Mouse (Mus musculus) midbrain, embryonic 12.5 days (tissue): ENCODE measurements at regions not wholly inside any gene's neighbourhood (a gene's known extent, or its start where the extent isn't known, plus 50 kb on each side); places are given as distances from the start of the nearest gene placed in this dataset.

ENCODE experiments used
- ATAC-seq: fragments of 200-750 bp; cut with Nextera tagmentation; 2 replicates; pipeline ENCODE4 v1.8.0; 2017; ENCODE audit warnings: low read depth, moderate TSS enrichment, moderate library complexity; ENCODE audit not compliant: low FRiP score
- H3K27ac ChIP-seq: fragments of 300-500 bp; sonication (generic); replicated peaks from 2 replicates; pipeline ENCODE4 v1.5.1; 2016; ENCODE audit warnings: mild to moderate bottlenecking
- H3K27me3 ChIP-seq: fragments of 300-500 bp; sonication (generic); 2 replicates; pipeline ENCODE4 v1.6.1; 2016; ENCODE audit warnings: mild to moderate bottlenecking
- H3K36me3 ChIP-seq: fragments of 300-500 bp; sonication (generic); 2 replicates; pipeline ENCODE4 v1.6.1; 2016
- H3K4me1 ChIP-seq: fragments of 300-500 bp; sonication (generic); 2 replicates; pipeline ENCODE4 v1.6.1; 2016
- H3K4me2 ChIP-seq: fragments of 300-500 bp; sonication (generic); replicated peaks from 2 replicates; pipeline ENCODE4 v1.6.1; 2016; ENCODE audit warnings: mild to moderate bottlenecking, moderate library complexity
- H3K4me3 ChIP-seq: fragments of 300-500 bp; sonication (generic); 2 replicates; pipeline ENCODE4 v1.5.1; 2016; ENCODE audit warnings: mild to moderate bottlenecking
- H3K9ac ChIP-seq: fragments of 300-500 bp; sonication (generic); replicated peaks from 2 replicates; pipeline ENCODE4 v1.6.1; 2016; ENCODE audit warnings: mild to moderate bottlenecking, moderate library complexity
- H3K9me3 ChIP-seq: fragments of 300-500 bp; sonication (generic); 2 replicates; pipeline ENCODE4 v1.6.1; 2016; ENCODE audit warnings: mild to moderate bottlenecking
- WGBS: fragments of 180-500 bp; shearing (Covaris S2); methylation state at CpG from one replicate; pipeline ENCODE4 v1.1.7; 2016; 5-methylcytosine and 5-hydroxymethylcytosine counted together

- no peaks in the 10 kb centered on the region for H3K9me3 ChIP-seq
- H3K4me3 ChIP-seq = no peak overlapping the region
- H3K9ac ChIP-seq = no peak overlapping the region
- peaks cover 4% of the 10 kb centered on the region; the same call in 1 of the 2 replicates for H3K4me1 ChIP-seq
- H3K4me2 ChIP-seq = no peak overlapping the region
- 0 out of 2 replicates have a peak, but pooled peaks cover 12% of the 10 kb centered on the region for H3K27me3 ChIP-seq
- no peak for ATAC-seq
- no peaks in the 10 kb centered on the region for H3K36me3 ChIP-seq
- H3K27ac ChIP-seq = no peak overlapping the region
- WGBS = 79% methylated on average over 3 of the region's 3 CpGs
Observed at GRCm38 (mm10) chr1:89296691-89297090, 157.9 kb upstream of the Agap1 start.

- Histone ChIP-seq H3K36me3 (no peaks in the 10 kb centered on the region), H3K4me1 (peaks cover 9% of the 10 kb centered on the region; the same call in 1 of the 2 replicates), H3K9me3 (no peaks in the 10 kb centered on the region), H3K27me3 (0 out of 2 replicates have a peak, but pooled peaks cover 12% of the 10 kb centered on the region), H3K4me3 (no peak overlapping the region), H3K9ac (no peak overlapping the region), H3K4me2 (no peak overlapping the region), H3K27ac (no peak overlapping the region)
- 90% methylated on average over 11 of the region's 11 CpGs for WGBS
- ATAC-seq = no peak
Observed at GRCm38 (mm10) chr1:89297766-89298165, 156.8 kb upstream of the Agap1 start.

DNA sequence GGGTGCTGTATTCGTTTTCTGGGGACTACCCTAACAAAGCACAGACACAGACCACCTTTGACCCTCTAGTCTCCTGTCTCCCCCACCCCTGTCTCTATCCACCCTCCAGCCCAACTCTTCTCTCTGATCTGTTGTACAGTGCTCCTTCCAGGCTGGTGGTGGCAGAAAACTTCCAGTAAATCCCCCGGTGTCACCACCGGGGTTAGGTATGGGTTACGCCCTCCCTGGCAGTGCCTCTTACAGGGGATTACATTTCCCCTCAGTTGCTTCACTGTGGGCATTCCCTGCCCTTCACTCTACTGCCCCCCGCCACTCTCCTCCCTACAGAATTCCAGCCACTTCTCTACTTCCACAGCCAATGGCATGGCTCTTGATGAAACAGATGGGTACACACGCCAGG is 153.5 kb upstream of the Agap1 start:
- no peak overlapping the region for H3K9ac ChIP-seq
- 0 out of 2 replicates have a peak, but pooled peaks cover 12% of the 10 kb centered on the region for H3K27me3 ChIP-seq
- no peak overlapping the region for H3K4me2 ChIP-seq
- 93% methylated on average over 6 of the region's 6 CpGs for WGBS
- H3K36me3 ChIP-seq = no peaks in the 10 kb centered on the region
- H3K4me1 ChIP-seq = peaks cover 9% of the 10 kb centered on the region; the same call in 1 of the 2 replicates
- no peak overlapping the region for H3K27ac ChIP-seq
- no peak overlapping the region for H3K4me3 ChIP-seq
- peaks cover 1% of the 10 kb centered on the region; the same call in 1 of the 2 replicates for H3K9me3 ChIP-seq
- no peak for ATAC-seq

DNA sequence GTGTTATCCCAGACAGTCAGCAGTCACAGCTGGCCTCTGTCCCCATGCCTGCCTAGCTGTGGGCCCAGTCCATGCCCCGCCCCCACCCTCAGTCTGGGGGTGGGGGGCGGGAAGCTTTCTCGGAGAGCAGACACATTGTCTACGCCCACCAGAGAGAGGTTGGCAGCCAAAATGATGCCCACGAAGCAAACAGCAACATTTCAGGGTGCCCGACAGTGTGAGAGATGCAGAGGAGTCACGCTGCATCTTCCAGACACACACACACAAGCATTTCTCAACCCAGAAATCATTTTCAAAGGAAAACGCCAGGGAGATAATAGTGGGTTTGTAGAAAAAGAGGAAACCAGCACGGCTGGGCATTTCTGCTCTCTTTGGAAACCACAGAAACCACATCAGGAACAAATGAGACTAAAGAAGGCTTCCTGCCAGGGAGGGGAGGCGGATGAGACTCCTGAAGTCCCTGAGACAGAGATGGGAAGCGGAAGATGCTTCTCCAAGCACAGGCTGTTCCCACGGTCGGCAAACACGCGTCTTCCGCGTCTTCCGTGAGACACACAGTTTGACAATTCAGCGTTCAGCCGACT is 152.1 kb upstream of the Agap1 start:
- Histone ChIP-seq H3K4me1 (peaks cover 9% of the 10 kb centered on the region; the same call in 1 of the 2 replicates), H3K36me3 (no peaks in the 10 kb centered on the region), H3K9ac (no peak overlapping the region), H3K27me3 (0 out of 2 replicates have a peak, but pooled peaks cover 12% of the 10 kb centered on the region), H3K27ac (no peak overlapping the region), H3K4me3 (no peak overlapping the region), H3K9me3 (peaks cover 5% of the 10 kb centered on the region; the same call in 1 of the 2 replicates), H3K4me2 (no peak overlapping the region)
- ATAC-seq = no peak
- WGBS = 72% methylated on average over 20 of the region's 20 CpGs

GRCm38 (mm10) chr1:89305171-89305570 is 149.4 kb upstream of the Agap1 start:
- ATAC-seq = no peak
- H3K27me3 ChIP-seq = no peaks in the 10 kb centered on the region
- 70% methylated on average over 7 of the region's 7 CpGs for WGBS
- no peak overlapping the region for H3K4me3 ChIP-seq
- H3K9me3 ChIP-seq = peaks cover 5% of the 10 kb centered on the region; the same call in 1 of the 2 replicates
- H3K36me3 ChIP-seq = no peaks in the 10 kb centered on the region
- peaks cover 11% of the 10 kb centered on the region for H3K4me1 ChIP-seq
- no peak overlapping the region for H3K27ac ChIP-seq
- H3K9ac ChIP-seq = no peak overlapping the region
- H3K4me2 ChIP-seq = no peak overlapping the region

DNA sequence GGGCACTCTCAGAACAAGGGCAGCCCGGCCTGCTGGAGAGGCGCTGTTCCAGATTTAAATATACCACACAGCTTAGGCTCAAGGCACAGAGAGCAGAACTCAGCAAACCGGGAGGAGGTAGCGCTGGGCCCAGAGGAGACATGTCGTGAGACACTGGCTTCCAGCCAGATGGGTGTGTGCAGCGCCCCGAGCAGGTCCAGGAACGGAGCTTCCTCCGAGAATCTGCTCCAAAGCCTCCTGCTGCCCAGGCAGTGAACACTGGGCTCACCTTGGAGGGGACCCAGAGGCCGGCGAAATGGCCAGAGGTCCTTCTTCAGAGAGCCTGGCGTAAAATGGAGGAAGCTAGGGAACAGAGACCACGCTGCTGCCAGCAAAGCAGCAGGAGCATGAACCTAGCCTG is 145.8 kb upstream of the Agap1 start:
- 70% methylated on average over 13 of the region's 13 CpGs for WGBS
- no peak for ATAC-seq
- Histone ChIP-seq H3K9me3 (peaks cover 5% of the 10 kb centered on the region; the same call in 1 of the 2 replicates), H3K27ac (no peak overlapping the region), H3K4me1 (peaks cover 7% of the 10 kb centered on the region; the same call in 1 of the 2 replicates), H3K9ac (no peak overlapping the region), H3K4me2 (no peak overlapping the region), H3K27me3 (no peaks in the 10 kb centered on the region), H3K4me3 (no peak overlapping the region), H3K36me3 (no peaks in the 10 kb centered on the region)

GRCm38 (mm10) chr1:89313064-89313463 is 141.5 kb upstream of the Agap1 start:
- 0 out of 2 replicates have a peak, but pooled peaks cover 1% of the 10 kb centered on the region for H3K27me3 ChIP-seq
- ATAC-seq = no peak
- no peak overlapping the region for H3K9ac ChIP-seq
- peaks cover 7% of the 10 kb centered on the region; the same call in 1 of the 2 replicates for H3K4me1 ChIP-seq
- no peaks in the 10 kb centered on the region for H3K36me3 ChIP-seq
- no peak overlapping the region for H3K4me3 ChIP-seq
- 91% methylated on average over 7 of the region's 7 CpGs for WGBS
- H3K27ac ChIP-seq = no peak overlapping the region
- H3K9me3 ChIP-seq = no peaks in the 10 kb centered on the region
- H3K4me2 ChIP-seq = no peak overlapping the region

- WGBS = 94% methylated on average over 4 of the region's 4 CpGs
- H3K9me3 ChIP-seq = no peaks in the 10 kb centered on the region
- H3K9ac ChIP-seq = no peak overlapping the region
- H3K27ac ChIP-seq = no peak overlapping the region
- 0 out of 2 replicates have a peak, but pooled peaks cover 4% of the 10 kb centered on the region for H3K27me3 ChIP-seq
- H3K4me1 ChIP-seq = no peaks in the 10 kb centered on the region
- no peak overlapping the region for H3K4me2 ChIP-seq
- H3K4me3 ChIP-seq = no peak overlapping the region
- no peaks in the 10 kb centered on the region for H3K36me3 ChIP-seq
- ATAC-seq = no peak
Observed at GRCm38 (mm10) chr1:89317897-89318296, 136.7 kb upstream of the Agap1 start.

DNA sequence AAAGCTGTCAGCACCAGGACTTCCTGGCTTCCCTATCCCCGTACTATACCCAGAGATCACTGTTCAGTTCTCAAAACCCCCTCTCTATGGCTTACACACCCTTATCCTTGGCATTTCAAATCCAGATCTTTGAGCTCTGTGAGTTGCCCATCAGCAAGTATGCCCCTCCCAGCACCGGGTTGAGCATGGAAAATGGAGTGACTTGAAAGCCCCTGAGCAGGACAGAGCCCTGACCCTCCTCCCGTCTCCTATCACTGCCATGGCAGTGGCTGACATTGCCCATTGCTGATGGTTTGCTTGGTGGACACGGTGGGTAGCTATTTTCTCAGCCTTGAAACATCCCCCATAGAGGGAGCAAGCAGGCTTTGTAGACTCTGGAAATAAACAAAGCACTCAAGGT is 135.9 kb upstream of the Agap1 start:
- H3K4me1 ChIP-seq = no peaks in the 10 kb centered on the region
- no peaks in the 10 kb centered on the region for H3K36me3 ChIP-seq
- no peak for ATAC-seq
- H3K9ac ChIP-seq = no peak overlapping the region
- 0 out of 2 replicates have a peak, but pooled peaks cover 4% of the 10 kb centered on the region for H3K27me3 ChIP-seq
- 78% methylated on average over 4 of the region's 4 CpGs for WGBS
- H3K27ac ChIP-seq = no peak overlapping the region
- no peak overlapping the region for H3K4me2 ChIP-seq
- H3K4me3 ChIP-seq = no peak overlapping the region
- no peaks in the 10 kb centered on the region for H3K9me3 ChIP-seq

GRCm38 (mm10) chr1:89322621-89323020 is 132.0 kb upstream of the Agap1 start:
- no peak for ATAC-seq
- no peaks in the 10 kb centered on the region for H3K4me1 ChIP-seq
- no peak overlapping the region for H3K4me2 ChIP-seq
- no peaks in the 10 kb centered on the region for H3K36me3 ChIP-seq
- H3K9ac ChIP-seq = no peak overlapping the region
- H3K27ac ChIP-seq = no peak overlapping the region
- no peaks in the 10 kb centered on the region for H3K9me3 ChIP-seq
- WGBS = 74% methylated on average over 4 of the region's 4 CpGs
- no peak overlapping the region for H3K4me3 ChIP-seq
- H3K27me3 ChIP-seq = 0 out of 2 replicates have a peak, but pooled peaks cover 4% of the 10 kb centered on the region

- Histone ChIP-seq H3K9me3 (no peaks in the 10 kb centered on the region), H3K4me3 (no peak overlapping the region), H3K9ac (no peak overlapping the region), H3K27me3 (0 out of 2 replicates have a peak, but pooled peaks cover 2% of the 10 kb centered on the region), H3K4me2 (no peak overlapping the region), H3K4me1 (no peaks in the 10 kb centered on the region), H3K36me3 (no peaks in the 10 kb centered on the region), H3K27ac (no peak overlapping the region)
- 43% methylated on average over 2 of the region's 2 CpGs for WGBS
- ATAC-seq = no peak
Observed at GRCm38 (mm10) chr1:89323091-89323490, 131.5 kb upstream of the Agap1 start.

DNA sequence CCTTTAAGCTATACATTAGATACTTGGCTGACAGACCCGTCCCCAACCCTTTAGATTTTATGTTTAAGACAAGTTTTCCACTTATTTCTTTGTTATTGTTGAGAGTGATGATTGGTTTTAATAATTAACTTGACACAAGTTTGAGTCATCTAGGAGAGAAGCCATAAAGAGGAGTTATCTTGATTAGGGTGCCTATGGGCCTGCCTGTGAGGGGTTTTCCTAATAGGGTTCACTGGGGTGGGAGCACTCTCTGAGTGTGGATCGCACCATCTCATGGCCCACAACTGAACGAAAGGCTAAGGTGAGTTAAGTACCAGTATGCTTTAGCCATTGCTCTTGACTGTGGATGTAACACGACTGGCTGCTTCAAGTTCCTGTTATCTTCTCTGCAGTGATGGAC is 123.3 kb upstream of the Agap1 start:
- no peak for ATAC-seq
- peaks cover 8% of the 10 kb centered on the region; the same call in 1 of the 2 replicates for H3K4me1 ChIP-seq
- no peaks in the 10 kb centered on the region for H3K36me3 ChIP-seq
- no peak overlapping the region for H3K27ac ChIP-seq
- H3K9me3 ChIP-seq = 0 out of 2 replicates have a peak, but pooled peaks cover 2% of the 10 kb centered on the region
- H3K9ac ChIP-seq = no peak overlapping the region
- no peak overlapping the region for H3K4me3 ChIP-seq
- WGBS = 93% methylated on average over 4 of the region's 4 CpGs
- H3K27me3 ChIP-seq = peaks cover 4% of the 10 kb centered on the region; the same call in 1 of the 2 replicates
- H3K4me2 ChIP-seq = no peak overlapping the region
